Mouse (Mus musculus) liver, adult 2 months (tissue): Measurements from ENCODE around the gene Fnip2. TPM values are rescaled to one million over a fixed set of nuclear protein-coding genes. Genes with fewer than 3 reads are reported as not detected.

Experiments used
- DNase-seq: peaks from one replicate; pipeline ENCODE4 v3.0.0-alpha.2; 2011; ENCODE audit warnings: low read depth, low spot score; ENCODE audit errors: extremely low read depth
- H3K27ac ChIP-seq: fragments of 200-500 bp; replicated peaks from 2 replicates; pipeline ENCODE4 v1.5.1; 2012; ENCODE audit warnings: low read depth, mild to moderate bottlenecking, control low read depth, inconsistent platforms, low read length; ENCODE audit not compliant: insufficient read depth
- H3K27me3 ChIP-seq: fragments of 200-500 bp; 2 replicates; pipeline ENCODE4 v1.6.1; 2012; ENCODE audit warnings: mild to moderate bottlenecking, moderate library complexity, low read length, inconsistent platforms; ENCODE audit not compliant: control insufficient read depth, insufficient read depth
- H3K36me3 ChIP-seq: fragments of 200-500 bp; 2 replicates; pipeline ENCODE4 v1.6.1; 2012; ENCODE audit warnings: low read length, inconsistent platforms; ENCODE audit not compliant: control insufficient read depth, insufficient read depth
- H3K4me1 ChIP-seq: fragments of 200-500 bp; 2 replicates; pipeline ENCODE4 v1.6.1; 2011; ENCODE audit warnings: low read length; ENCODE audit not compliant: control insufficient read depth, insufficient read depth
- H3K4me3 ChIP-seq: fragments of 200-500 bp; 2 replicates; pipeline ENCODE4 v1.5.1; 2011; ENCODE audit warnings: low read depth, mild to moderate bottlenecking, control low read depth, low read length, moderate library complexity; ENCODE audit not compliant: insufficient read depth
- H3K79me2 ChIP-seq: fragments of 200-500 bp; 2 replicates; pipeline ENCODE4 v1.6.1; 2012; ENCODE audit warnings: inconsistent platforms, mild to moderate bottlenecking, low read length, moderate library complexity; ENCODE audit not compliant: control insufficient read depth, insufficient read depth
- H3K9ac ChIP-seq: fragments of 200-500 bp; 2 replicates; pipeline ENCODE4 v1.6.1; 2012; ENCODE audit warnings: low read depth, mild to moderate bottlenecking, control low read depth, inconsistent platforms, low read length
- CTCF ChIP-seq: fragments of 200-500 bp; IDR thresholded peaks from 2 replicates; pipeline ENCODE4 v1.5.1; 2011; ENCODE audit warnings: low read depth, low read length, control low read depth
- POLR2A ChIP-seq: fragments of 200-500 bp; IDR thresholded peaks from 2 replicates; pipeline ENCODE4 v1.6.1; 2011; ENCODE audit warnings: low read length, control low read depth; ENCODE audit not compliant: insufficient read depth; ENCODE audit errors: extremely low read depth
- WGBS: fragments of 180-500 bp; shearing (Covaris S2); methylation state at CpG from one replicate; pipeline ENCODE4 v1.1.7; 2018; 5-methylcytosine and 5-hydroxymethylcytosine counted together
- polyA plus RNA-seq: library from polyadenylated mRNA; depleted of rRNA; stranded (reverse); fragments of >200 nt; gene quantifications from 2 replicates; pipeline ENCODE4 v1.2.3, GENCODE M21; 2012
- total RNA-seq: library from RNA; depleted of rRNA; stranded (reverse); fragments of >200 nt; gene quantifications from 2 replicates; pipeline ENCODE4 v1.2.3, GENCODE M21; 2014

Fnip2 gene
- total and polyA plus RNA-seq, 2 experiments: 6.3 to 46.7 TPM

- Histone ChIP-seq H3K27me3 (no peaks in the 10 kb centered on the region), H3K4me1 (peaks cover 14% of the 10 kb centered on the region), H3K4me3 (no peak overlapping the region), H3K9ac (no peak overlapping the region), H3K36me3 (no peaks in the 10 kb centered on the region), H3K79me2 (peaks cover 15% of the 10 kb centered on the region), H3K27ac (0 out of 2 replicates have a peak overlapping the region, but pooled peaks have one; percentile 72)
- TF ChIP-seq CTCF (peak; percentile 46; the same call in 1 of the 2 replicates), POLR2A (no peak)
- 86% methylated on average over 16 of the region's 16 CpGs for WGBS
- peak; percentile 72 for DNase-seq
Observed at GRCm38 (mm10) chr3:79568629-79569350, 1.2 kb upstream of the Fnip2 start.

- no peaks in the 10 kb centered on the region for H3K27me3 ChIP-seq
- WGBS: 4% methylated on average over 60 of the region's 60 CpGs
- TF ChIP-seq CTCF (no peak), POLR2A (no peak)
- peak overlapping the region; percentile 76 for H3K27ac ChIP-seq
- peaks cover 14% of the 10 kb centered on the region for H3K4me1 ChIP-seq
- no peak for DNase-seq
- no peaks in the 10 kb centered on the region for H3K36me3 ChIP-seq
- peaks cover 22% of the 10 kb centered on the region for H3K79me2 ChIP-seq
- peak overlapping the region; percentile 89 for H3K9ac ChIP-seq
- H3K4me3 ChIP-seq: peak overlapping the region; percentile 76
Observed at GRCm38 (mm10) chr3:79566716-79567691, 592 bp downstream of the Fnip2 start.

GRCm38 (mm10) chr3:79564875-79565606 lies 2.6 kb downstream of the Fnip2 start:
- H3K4me3 ChIP-seq: no peak overlapping the region

GRCm38 (mm10) chr3:79563511-79563910 lies 4.1 kb downstream of the Fnip2 start:
- WGBS: 88% methylated on average over 2 of the region's 2 CpGs
- Histone ChIP-seq H3K79me2 (peaks cover 31% of the 10 kb centered on the region), H3K27ac (no peak overlapping the region), H3K27me3 (no peaks in the 10 kb centered on the region), H3K9ac (no peak overlapping the region), H3K36me3 (no peaks in the 10 kb centered on the region), H3K4me3 (no peak overlapping the region), H3K4me1 (peaks cover 22% of the 10 kb centered on the region)
- TF ChIP-seq CTCF (no peak), POLR2A (no peak)
- DNase-seq: no peak

More at GRCm38 (mm10) chr3:79564875-79565606, 2.6 kb downstream of the Fnip2 start:
- WGBS: 30% methylated on average over 10 of the region's 10 CpGs
- Histone ChIP-seq H3K4me1 (peaks cover 16% of the 10 kb centered on the region), H3K79me2 (peaks cover 25% of the 10 kb centered on the region), H3K9ac (peak overlapping the region; percentile 19), H3K27me3 (no peaks in the 10 kb centered on the region), H3K27ac (peak overlapping the region; percentile 80), H3K36me3 (no peaks in the 10 kb centered on the region)
- TF ChIP-seq CTCF (no peak), POLR2A (no peak)
- peak; percentile 99 for DNase-seq

- 78% methylated on average over 10 of the region's 10 CpGs for WGBS
- H3K27ac ChIP-seq: no peak overlapping the region
- H3K27me3 ChIP-seq: no peaks in the 10 kb centered on the region
- no peak overlapping the region for H3K4me3 ChIP-seq
- peaks cover 33% of the 10 kb centered on the region for H3K79me2 ChIP-seq
- TF ChIP-seq POLR2A (no peak), CTCF (no peak)
- no peak overlapping the region for H3K9ac ChIP-seq
- H3K4me1 ChIP-seq: peaks cover 22% of the 10 kb centered on the region
- H3K36me3 ChIP-seq: no peaks in the 10 kb centered on the region
- DNase-seq: no peak
Observed at GRCm38 (mm10) chr3:79561784-79562715, 5.5 kb downstream of the Fnip2 start.
